Mouse (Mus musculus): Measurements from ENCODE around the gene Spry1. TPM values are rescaled to one million over a fixed set of nuclear protein-coding genes. Genes with fewer than 3 reads are reported as not detected.

Spry1 gene
- polyA plus RNA-seq, 2 experiments, result 2.4 to 3.4 TPM

GRCm38 (mm10) chr3:37645061-37645460, 5.3 kb downstream of the Spry1 start:
- no peak for DNase-seq (ENCODE audit: low read depth in 3 of 3, low spot score in 3 of 3)
- TF ChIP-seq CTCF (IDR thresholded peaks at IDR 0.05; ENCODE audit: low read depth) (no peak), EP300 (IDR thresholded peaks at IDR 0.05; ENCODE audit: low read depth) (no peak)
- peaks cover 12% of the 10 kb centered on the region for H3K27me3 ChIP-seq (ENCODE audit: control insufficient read depth, insufficient read depth, low read length)
- H3K4me3 ChIP-seq (ENCODE audit: insufficient read depth in 1 of 2, low read depth in 2 of 2, low read length in 2 of 2), result no peak overlapping the region
- H3K27ac ChIP-seq, result no peak overlapping the region
- no peak for ATAC-seq (ENCODE audit: insufficient read depth)
- H3K4me2 ChIP-seq (ENCODE audit: low read depth), result no peak overlapping the region
- 21% methylated on average over 6 of the region's 6 CpGs for WGBS (ENCODE audit: insufficient replicate concordance)
- H3K4me1 ChIP-seq (replicated peaks; ENCODE audit: control insufficient read depth in 2 of 2, insufficient read depth in 2 of 2, low read length in 1 of 2), result peaks cover 0 to 13% of the 10 kb centered on the region in 2 experiments; a peak in 2 of 4 replicates
- no peaks in the 10 kb centered on the region for H3K9me3 ChIP-seq (ENCODE audit: control insufficient read depth, low read length)
- H3K9ac ChIP-seq (replicated peaks), result no peak overlapping the region
- peaks cover 7% of the 10 kb centered on the region for H3K36me3 ChIP-seq (replicated peaks; ENCODE audit: control insufficient read depth, insufficient read depth, low read depth)

GRCm38 (mm10) chr3:37646221-37646620, 6.5 kb downstream of the Spry1 start:
- 87% methylated on average over 9 of the region's 9 CpGs for WGBS (ENCODE audit: insufficient replicate concordance)
- H3K9ac ChIP-seq (replicated peaks), result no peak overlapping the region
- H3K36me3 ChIP-seq (replicated peaks; ENCODE audit: control insufficient read depth, insufficient read depth, low read depth), result peaks cover 7% of the 10 kb centered on the region
- H3K27ac ChIP-seq, result no peak overlapping the region
- H3K27me3 ChIP-seq (ENCODE audit: control insufficient read depth, insufficient read depth, low read length), result peaks cover 4% of the 10 kb centered on the region
- H3K4me2 ChIP-seq (ENCODE audit: low read depth), result no peak overlapping the region
- ATAC-seq (ENCODE audit: insufficient read depth), result no peak
- H3K4me3 ChIP-seq (ENCODE audit: insufficient read depth in 1 of 2, low read depth in 2 of 2, low read length in 2 of 2), result no peak overlapping the region
- H3K9me3 ChIP-seq (ENCODE audit: control insufficient read depth, low read length), result no peaks in the 10 kb centered on the region
- DNase-seq (ENCODE audit: low read depth in 3 of 3, low spot score in 3 of 3), result no peak
- peaks cover 0 to 15% of the 10 kb centered on the region in 2 experiments; a peak in 2 of 4 replicates for H3K4me1 ChIP-seq (replicated peaks; ENCODE audit: control insufficient read depth in 2 of 2, insufficient read depth in 2 of 2, low read length in 1 of 2)
- no peak for TF ChIP-seq EP300 (IDR thresholded peaks at IDR 0.05; ENCODE audit: low read depth)
- no peak for TF ChIP-seq CTCF (IDR thresholded peaks at IDR 0.05; ENCODE audit: low read depth)

- H3K4me3 ChIP-seq (ENCODE audit: insufficient read depth in 1 of 2, low read depth in 2 of 2, low read length in 2 of 2), result no peak overlapping the region
- peaks cover 7% of the 10 kb centered on the region for H3K36me3 ChIP-seq (replicated peaks; ENCODE audit: control insufficient read depth, insufficient read depth, low read depth)
- no peaks in the 10 kb centered on the region; the same call in 1 of the 2 replicates for H3K27me3 ChIP-seq (ENCODE audit: control insufficient read depth, insufficient read depth, low read length)
- no peak for TF ChIP-seq EP300 (IDR thresholded peaks at IDR 0.05; ENCODE audit: low read depth)
- no peak for TF ChIP-seq CTCF (IDR thresholded peaks at IDR 0.05; ENCODE audit: low read depth)
- ATAC-seq (ENCODE audit: insufficient read depth) (no peak), DNase-seq (ENCODE audit: low read depth in 3 of 3, low spot score in 3 of 3) (no peak)
- peaks cover 0 to 13% of the 10 kb centered on the region in 2 experiments; a peak in 2 of 4 replicates for H3K4me1 ChIP-seq (replicated peaks; ENCODE audit: control insufficient read depth in 2 of 2, insufficient read depth in 2 of 2, low read length in 1 of 2)
- H3K9me3 ChIP-seq (ENCODE audit: control insufficient read depth, low read length), result no peaks in the 10 kb centered on the region
- no peak overlapping the region for H3K27ac ChIP-seq
- H3K9ac ChIP-seq (replicated peaks), result no peak overlapping the region
- 75% methylated on average over 10 of the region's 10 CpGs for WGBS (ENCODE audit: insufficient replicate concordance)
- no peak overlapping the region for H3K4me2 ChIP-seq (ENCODE audit: low read depth)
Measured at GRCm38 (mm10) chr3:37647225-37647624, 7.5 kb downstream of the Spry1 start.

DNA sequence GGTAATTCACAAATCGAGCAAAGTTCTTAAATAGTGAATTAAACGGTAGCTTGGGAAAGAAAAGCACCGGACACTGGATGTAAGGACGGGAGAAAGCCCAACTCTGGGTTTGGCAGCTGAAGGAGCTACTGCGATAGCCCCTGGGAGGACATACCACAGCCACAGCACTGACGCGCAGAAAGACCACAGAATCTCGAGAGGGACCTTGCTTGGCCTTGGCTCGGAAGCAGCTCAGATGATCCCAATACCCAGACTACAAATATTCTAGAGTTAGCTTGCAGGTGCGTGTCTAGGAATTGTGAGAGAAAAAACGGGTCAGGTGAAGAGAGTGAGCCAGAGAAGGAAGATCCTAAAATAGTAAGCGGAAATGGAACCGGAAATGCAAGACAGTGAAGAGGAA, 8.5 kb downstream of the Spry1 start:
- peaks cover 3% of the 10 kb centered on the region for H3K36me3 ChIP-seq (replicated peaks; ENCODE audit: control insufficient read depth, insufficient read depth, low read depth)
- no peak overlapping the region for H3K9ac ChIP-seq (replicated peaks)
- 43% methylated on average over 13 of the region's 13 CpGs for WGBS (ENCODE audit: insufficient replicate concordance)
- no peaks in the 10 kb centered on the region; the same call in 1 of the 2 replicates for H3K27me3 ChIP-seq (ENCODE audit: control insufficient read depth, insufficient read depth, low read length)
- peaks cover 0 to 16% of the 10 kb centered on the region in 2 experiments; a peak in 2 of 4 replicates for H3K4me1 ChIP-seq (replicated peaks; ENCODE audit: control insufficient read depth in 2 of 2, insufficient read depth in 2 of 2, low read length in 1 of 2)
- ATAC-seq (ENCODE audit: insufficient read depth) (no peak), DNase-seq (ENCODE audit: low read depth in 3 of 3, low spot score in 3 of 3) (no peak)
- no peaks in the 10 kb centered on the region for H3K9me3 ChIP-seq (ENCODE audit: control insufficient read depth, low read length)
- TF ChIP-seq CTCF (IDR thresholded peaks at IDR 0.05; ENCODE audit: low read depth), result no peak
- H3K27ac ChIP-seq, result no peak overlapping the region
- no peak overlapping the region for H3K4me3 ChIP-seq (ENCODE audit: insufficient read depth in 1 of 2, low read depth in 2 of 2, low read length in 2 of 2)
- H3K4me2 ChIP-seq (ENCODE audit: low read depth), result no peak overlapping the region

- ATAC-seq (ENCODE audit: insufficient read depth) (no peak), DNase-seq (ENCODE audit: low read depth in 3 of 3, low spot score in 3 of 3) (no peak)
- H3K4me1 ChIP-seq (replicated peaks; ENCODE audit: control insufficient read depth in 2 of 2, insufficient read depth in 2 of 2, low read length in 1 of 2), result peaks cover 4 to 26% of the 10 kb centered on the region in 2 experiments
- 64% methylated on average over 6 of the region's 6 CpGs for WGBS (ENCODE audit: insufficient replicate concordance)
- no peaks in the 10 kb centered on the region for H3K36me3 ChIP-seq (replicated peaks; ENCODE audit: control insufficient read depth, insufficient read depth, low read depth)
- no peak overlapping the region for H3K27ac ChIP-seq
- TF ChIP-seq EP300 (IDR thresholded peaks at IDR 0.05; ENCODE audit: low read depth) (no peak), CTCF (IDR thresholded peaks at IDR 0.05; ENCODE audit: low read depth) (no peak)
- H3K4me2 ChIP-seq (ENCODE audit: low read depth), result no peak overlapping the region
- H3K27me3 ChIP-seq (ENCODE audit: control insufficient read depth, insufficient read depth, low read length), result no peaks in the 10 kb centered on the region; the same call in 1 of the 2 replicates
- no peaks in the 10 kb centered on the region for H3K9me3 ChIP-seq (ENCODE audit: control insufficient read depth, low read length)
- no peak overlapping the region for H3K9ac ChIP-seq (replicated peaks)
- no peak overlapping the region for H3K4me3 ChIP-seq (ENCODE audit: insufficient read depth in 1 of 2, low read depth in 2 of 2, low read length in 2 of 2)
Measured at GRCm38 (mm10) chr3:37649281-37649680, 9.5 kb downstream of the Spry1 start.
